Mouse (Mus musculus) liver, embryonic 14.5 days (tissue): Measurements from ENCODE around the gene Mrc1. TPM values are rescaled to one million over a fixed set of nuclear protein-coding genes. Genes with fewer than 3 reads are reported as not detected.
"Not testable (repeated sequence)": the region's sequence is repeated elsewhere in the genome, so short reads cannot be mapped to it uniquely, and the experiment has no call there.

ENCODE experiments used
- ATAC-seq: fragments of 200-750 bp; cut with Nextera tagmentation; 2 replicates; pipeline ENCODE4 v1.8.0; 2017; ENCODE audit warnings: moderate number of reproducible peaks, mild to moderate bottlenecking, moderate library complexity; ENCODE audit not compliant: insufficient read depth
- DNase-seq, 3 experiments: peaks; one replicate each; pipeline ENCODE4 v3.0.0-alpha.2; 2012 to 2013; ENCODE audit warnings: low read depth in 3 of 3, low spot score in 3 of 3
- H3K27ac ChIP-seq: fragments of 300-500 bp; sonication (generic); 2 replicates; pipeline ENCODE4 v1.5.1; 2014; ENCODE audit warnings: moderate library complexity, mild to moderate bottlenecking, control low read depth, inconsistent platforms
- H3K27me3 ChIP-seq: fragments of 300-500 bp; sonication (generic); 2 replicates; pipeline ENCODE4 v1.6.1; 2014; ENCODE audit warnings: mild to moderate bottlenecking, low read length, moderate library complexity; ENCODE audit not compliant: control insufficient read depth, insufficient read depth
- H3K36me3 ChIP-seq: fragments of 300-500 bp; sonication (generic); replicated peaks from 2 replicates; pipeline ENCODE4 v1.6.1; 2014; ENCODE audit warnings: low read depth; ENCODE audit not compliant: control insufficient read depth, insufficient read depth
- H3K4me1 ChIP-seq, 2 experiments: fragments of 200-500 bp in 1 of 2; fragments of 300-500 bp in 1 of 2; sonication (generic) in 1 of 2; replicated peaks; 2 replicates each; pipeline ENCODE4 v1.6.1; 2012 to 2014; ENCODE audit warnings: antibody characterized with exemption in 1 of 2, inconsistent platforms in 1 of 2, low read length in 1 of 2; ENCODE audit not compliant: control insufficient read depth in 2 of 2, insufficient read depth in 2 of 2
- H3K4me2 ChIP-seq: fragments of 300-500 bp; sonication (generic); 2 replicates; pipeline ENCODE4 v1.6.1; 2014; ENCODE audit warnings: low read depth, mild to moderate bottlenecking, control low read depth, moderate library complexity
- H3K4me3 ChIP-seq, 2 experiments: fragments of 200-500 bp in 1 of 2; fragments of 300-500 bp in 1 of 2; sonication (generic) in 1 of 2; 2 replicates each; pipeline ENCODE4 v1.5.1; 2012 to 2014; ENCODE audit warnings: low read depth in 2 of 2, low read length in 2 of 2, mild to moderate bottlenecking in 2 of 2, control low read depth in 1 of 2, inconsistent platforms in 1 of 2, moderate library complexity in 1 of 2; ENCODE audit not compliant: insufficient read depth in 1 of 2
- H3K9ac ChIP-seq: fragments of 300-500 bp; sonication (generic); replicated peaks from 2 replicates; pipeline ENCODE4 v1.6.1; 2014; ENCODE audit warnings: mild to moderate bottlenecking, control low read depth, moderate library complexity
- H3K9me3 ChIP-seq: fragments of 300-500 bp; sonication (generic); 2 replicates; pipeline ENCODE4 v1.6.1; 2016; ENCODE audit warnings: low read length, mixed read lengths; ENCODE audit not compliant: control insufficient read depth
- CTCF ChIP-seq: IDR thresholded peaks from 2 replicates; pipeline ENCODE4 v1.5.1; 2016; ENCODE audit warnings: antibody characterized with exemption, low read depth, control low read depth
- EP300 ChIP-seq: IDR thresholded peaks from 2 replicates; pipeline ENCODE4 v1.6.1; 2016; ENCODE audit warnings: antibody characterized with exemption, low read depth
- WGBS: fragments of 180-500 bp; shearing (Covaris S2); extraction: QIAGEN DNeasy Blood & Tissue Kit; methylation state at CpG from one replicate; pipeline ENCODE4 v1.1.7; 2014; ENCODE audit not compliant: insufficient replicate concordance; 5-methylcytosine and 5-hydroxymethylcytosine counted together
- polyA plus RNA-seq, 2 experiments: library from polyadenylated mRNA; depleted of rRNA in 1 of 2; stranded (reverse) in 1 of 2; unstranded in 1 of 2; fragments of >200 nt; fragmentation: Nextera tagmentation in 1 of 2; extraction: Ambion mirVana in 1 of 2; gene quantifications; 2 replicates each; pipeline versions ENCODE4 v1.2.1 to v1.2.3; 2012 to 2014

The Mrc1 gene
- polyA plus RNA-seq (2012; rRNA removed) = 3.9 and 5.6 TPM in 2 replicates
- polyA plus RNA-seq (2014; fragmentation: Nextera tagmentation; extraction: Ambion mirVana) = 8.1 and 8.3 TPM in 2 replicates

- Histone ChIP-seq H3K27ac (no peak within 1 kb of the TSS), H3K36me3 (no peaks in the 10 kb centered on the region), H3K9ac (no peak within 1 kb of the TSS), H3K4me1 (0 out of 4 replicates have a peak, but pooled peaks cover 0 to 2% of the 10 kb centered on the region in 2 experiments), H3K27me3 (no peaks in the 10 kb centered on the region), H3K4me2 (no peak within 1 kb of the TSS; the same call in 1 of the 2 replicates), H3K4me3 (peak within 1 kb of the TSS; percentile 12 to 26; a peak in 3 of 4 replicates), H3K9me3 (no peaks in the 10 kb centered on the region)
- ATAC-seq (no peak), DNase-seq (no peak)
- TF ChIP-seq EP300 (no peak), CTCF (no peak)
- 25% methylated on average over 3 of the region's 3 CpGs for WGBS
Measured at GRCm38 (mm10) chr2:14229149-14229548, at the start of gene Mrc1. TSS of gene Mrc1 (plus strand) at chr2:14229392.

- no peak overlapping the region for H3K4me2 ChIP-seq
- H3K4me1 ChIP-seq = peaks cover 0 to 2% of the 10 kb centered on the region in 2 experiments; a peak in 1 of 4 replicates
- H3K27ac ChIP-seq = no peak overlapping the region
- ATAC-seq = no peak
- DNase-seq = no peak
- no peak overlapping the region for H3K9ac ChIP-seq
- H3K27me3 ChIP-seq = no peaks in the 10 kb centered on the region
- no peak overlapping the region for H3K4me3 ChIP-seq
- no peak for TF ChIP-seq EP300
- no peak for TF ChIP-seq CTCF
- no peaks in the 10 kb centered on the region for H3K36me3 ChIP-seq
- no peaks in the 10 kb centered on the region for H3K9me3 ChIP-seq
Measured at GRCm38 (mm10) chr2:14184375-14184774, 44.8 kb upstream of the Mrc1 start.

- no peak; the same call in 1 of the 2 replicates for ATAC-seq
- Histone ChIP-seq H3K9me3 (no peaks in the 10 kb centered on the region), H3K4me3 (no peak overlapping the region), H3K27ac (no peak overlapping the region), H3K4me1 (peaks cover 4 to 13% of the 10 kb centered on the region in 2 experiments; a peak in 3 of 4 replicates), H3K4me2 (peak overlapping the region; percentile 15), H3K36me3 (no peaks in the 10 kb centered on the region), H3K27me3 (no peaks in the 10 kb centered on the region), H3K9ac (no peak overlapping the region)
- TF ChIP-seq EP300 = no peak
- no peak for TF ChIP-seq CTCF
- WGBS = 16% methylated on average over 4 of the region's 4 CpGs
- no peak for DNase-seq
Measured at GRCm38 (mm10) chr2:14190684-14191083, 38.5 kb upstream of the Mrc1 start.

- Histone ChIP-seq H3K36me3 (no peaks in the 10 kb centered on the region), H3K9ac (no peak overlapping the region), H3K4me1 (peaks cover 4 to 13% of the 10 kb centered on the region in 2 experiments; a peak in 3 of 4 replicates), H3K4me3 (no peak overlapping the region), H3K4me2 (no peak overlapping the region), H3K9me3 (no peaks in the 10 kb centered on the region), H3K27me3 (no peaks in the 10 kb centered on the region), H3K27ac (no peak overlapping the region)
- TF ChIP-seq CTCF (no peak), EP300 (no peak)
- WGBS = 19% methylated on average over 4 of the region's 4 CpGs
- DNase-seq (peak in 1 of 3 experiments; percentile 7), ATAC-seq (peak; percentile 61; the same call in 1 of the 2 replicates)
Measured at GRCm38 (mm10) chr2:14191601-14192000, 37.6 kb upstream of the Mrc1 start.

- H3K4me3 ChIP-seq = no peak overlapping the region
- H3K36me3 ChIP-seq = no peaks in the 10 kb centered on the region
- H3K9me3 ChIP-seq = no peaks in the 10 kb centered on the region
- H3K9ac ChIP-seq = no peak overlapping the region
- ATAC-seq (no peak), DNase-seq (peak in 1 of 3 experiments; percentile 20)
- H3K27me3 ChIP-seq = no peaks in the 10 kb centered on the region
- 39% methylated on average over 6 of the region's 6 CpGs for WGBS
- H3K4me1 ChIP-seq = peaks cover 4 to 13% of the 10 kb centered on the region in 2 experiments; a peak in 3 of 4 replicates
- TF ChIP-seq CTCF (no peak), EP300 (no peak)
- H3K27ac ChIP-seq = no peak overlapping the region
- H3K4me2 ChIP-seq = no peak overlapping the region
Measured at GRCm38 (mm10) chr2:14192046-14192445, 37.1 kb upstream of the Mrc1 start.

GRCm38 (mm10) chr2:14198325-14198903, 30.8 kb upstream of the Mrc1 start:
- WGBS = no CpG with 5 or more reads among the region's 2 CpGs
- DNase-seq, H3K27me3 ChIP-seq, H3K4me3 ChIP-seq, ATAC-seq, H3K27ac ChIP-seq, H3K4me1 ChIP-seq, H3K36me3 ChIP-seq, H3K9ac ChIP-seq, H3K9me3 ChIP-seq, H3K4me2 ChIP-seq: not testable (repeated sequence)
